Mouse (Mus musculus) neural tube, embryonic 15.5 days (tissue): ENCODE measurements around the gene Ago1. TPM values are rescaled to one million over a fixed set of nuclear protein-coding genes. Genes with fewer than 3 reads are reported as not detected.

ENCODE experiments used
- ATAC-seq: fragments of 200-750 bp; cut with Nextera tagmentation; 2 replicates; pipeline ENCODE4 v1.8.0; 2017; ENCODE audit warnings: mild to moderate bottlenecking, moderate TSS enrichment, moderate library complexity; ENCODE audit not compliant: low FRiP score
- H3K27ac ChIP-seq: fragments of 300-500 bp; sonication (generic); replicated peaks from 2 replicates; pipeline ENCODE4 v1.5.1; 2015; ENCODE audit warnings: mild to moderate bottlenecking, inconsistent platforms
- H3K27me3 ChIP-seq: fragments of 300-500 bp; sonication (generic); replicated peaks from 2 replicates; pipeline ENCODE4 v1.6.1; 2015; ENCODE audit warnings: inconsistent platforms
- H3K36me3 ChIP-seq: fragments of 300-500 bp; sonication (generic); 2 replicates; pipeline ENCODE4 v1.6.1; 2015; ENCODE audit warnings: inconsistent platforms
- H3K4me1 ChIP-seq: fragments of 300-500 bp; sonication (generic); 2 replicates; pipeline ENCODE4 v1.6.1; 2015; ENCODE audit warnings: inconsistent platforms
- H3K4me2 ChIP-seq: fragments of 300-500 bp; sonication (generic); 2 replicates; pipeline ENCODE4 v1.6.1; 2015; ENCODE audit warnings: inconsistent platforms, mild to moderate bottlenecking, moderate library complexity
- H3K4me3 ChIP-seq: fragments of 300-500 bp; sonication (generic); replicated peaks from 2 replicates; pipeline ENCODE4 v1.5.1; 2015; ENCODE audit warnings: mild to moderate bottlenecking, inconsistent platforms
- H3K9ac ChIP-seq: fragments of 300-500 bp; sonication (generic); replicated peaks from 2 replicates; pipeline ENCODE4 v1.6.1; 2015; ENCODE audit warnings: mild to moderate bottlenecking, inconsistent platforms
- H3K9me3 ChIP-seq: fragments of 300-500 bp; sonication (generic); replicated peaks from 2 replicates; pipeline ENCODE4 v1.6.1; 2016; ENCODE audit warnings: inconsistent platforms
- WGBS: fragments of 180-500 bp; shearing (Covaris S2); methylation state at CpG from one replicate; pipeline ENCODE4 v1.1.7; 2015; ENCODE audit warnings: mixed read lengths; 5-methylcytosine and 5-hydroxymethylcytosine counted together
- polyA plus RNA-seq: library from polyadenylated mRNA; unstranded; fragments of >200 nt; fragmentation: Nextera tagmentation; extraction: Ambion mirVana; gene quantifications from 2 replicates; pipeline ENCODE4 v1.2.1, GENCODE M21; 2015

Ago1 gene
- polyA plus RNA-seq, 1 experiment from 2014 or later = 7.5 TPM

- Histone ChIP-seq H3K9me3 (no peaks in the 10 kb centered on the region), H3K4me2 (no peak overlapping the region), H3K4me1 (no peaks in the 10 kb centered on the region), H3K27ac (no peak overlapping the region), H3K36me3 (peaks cover 69% of the 10 kb centered on the region), H3K9ac (no peak overlapping the region), H3K4me3 (no peak overlapping the region), H3K27me3 (no peaks in the 10 kb centered on the region)
- no peak for ATAC-seq
- 85% methylated on average over 5 of the region's 5 CpGs for WGBS
Measured at GRCm38 (mm10) chr4:126438261-126438660, 30.1 kb downstream of the Ago1 start.

GRCm38 (mm10) chr4:126436268-126436667 lies 32.1 kb downstream of the Ago1 start:
- no peaks in the 10 kb centered on the region for H3K27me3 ChIP-seq
- H3K4me2 ChIP-seq = no peak overlapping the region
- H3K27ac ChIP-seq = no peak overlapping the region
- no peaks in the 10 kb centered on the region for H3K9me3 ChIP-seq
- H3K36me3 ChIP-seq = peaks cover 50% of the 10 kb centered on the region
- H3K4me1 ChIP-seq = no peaks in the 10 kb centered on the region
- no peak; the same call in 1 of the 2 replicates for ATAC-seq
- no peak overlapping the region for H3K9ac ChIP-seq
- 67% methylated on average over 2 of the region's 2 CpGs for WGBS
- no peak overlapping the region for H3K4me3 ChIP-seq

- Histone ChIP-seq H3K9ac (no peak overlapping the region), H3K27ac (no peak overlapping the region), H3K36me3 (peaks cover 31% of the 10 kb centered on the region), H3K9me3 (no peaks in the 10 kb centered on the region), H3K27me3 (no peaks in the 10 kb centered on the region), H3K4me2 (no peak overlapping the region), H3K4me1 (peaks cover 6% of the 10 kb centered on the region; the same call in 1 of the 2 replicates), H3K4me3 (no peak overlapping the region)
- 92% methylated on average over 2 of the region's 2 CpGs for WGBS
- ATAC-seq = no peak
Measured at GRCm38 (mm10) chr4:126434094-126434493, 34.3 kb downstream of the Ago1 start.

GRCm38 (mm10) chr4:126433175-126433574 lies 35.2 kb downstream of the Ago1 start:
- peaks cover 22% of the 10 kb centered on the region for H3K36me3 ChIP-seq
- no peaks in the 10 kb centered on the region for H3K27me3 ChIP-seq
- H3K4me2 ChIP-seq = no peak overlapping the region
- peaks cover 12% of the 10 kb centered on the region for H3K4me1 ChIP-seq
- WGBS = 90% methylated on average over 4 of the region's 4 CpGs
- H3K4me3 ChIP-seq = no peak overlapping the region
- no peaks in the 10 kb centered on the region for H3K9me3 ChIP-seq
- no peak for ATAC-seq
- H3K27ac ChIP-seq = no peak overlapping the region
- no peak overlapping the region for H3K9ac ChIP-seq

GRCm38 (mm10) chr4:126431746-126432145 lies 36.6 kb downstream of the Ago1 start:
- Histone ChIP-seq H3K36me3 (peaks cover 15% of the 10 kb centered on the region), H3K27ac (no peak overlapping the region), H3K9ac (no peak overlapping the region), H3K9me3 (no peaks in the 10 kb centered on the region), H3K4me1 (peaks cover 13% of the 10 kb centered on the region), H3K4me3 (no peak overlapping the region), H3K27me3 (no peaks in the 10 kb centered on the region), H3K4me2 (no peak overlapping the region)
- WGBS = 80% methylated on average over 4 of the region's 4 CpGs
- no peak for ATAC-seq

- peak within 1 kb of the TSS; percentile 91 for H3K4me2 ChIP-seq
- H3K4me3 ChIP-seq = peak within 1 kb of the TSS; percentile 98
- no peaks in the 10 kb centered on the region for H3K27me3 ChIP-seq
- H3K36me3 ChIP-seq = 0 out of 2 replicates have a peak, but pooled peaks cover under 1% of the 10 kb centered on the region
- peak; percentile 93 for ATAC-seq
- WGBS = under 1% methylated on average over 56 of the region's 65 CpGs
- no peaks in the 10 kb centered on the region for H3K9me3 ChIP-seq
- peak within 1 kb of the TSS; percentile 94 for H3K27ac ChIP-seq
- H3K9ac ChIP-seq = peak within 1 kb of the TSS; percentile 92
- H3K4me1 ChIP-seq = peaks cover 13% of the 10 kb centered on the region
Measured at GRCm38 (mm10) chr4:126429347-126430079, 38.9 kb downstream of the Ago1 start, which contains the start of gene Ago3. Gene Ago3, minus strand, starts transcription at chr4:126429556.

GRCm38 (mm10) chr4:126428682-126429346 lies 39.6 kb downstream of the Ago1 start:
- peak overlapping the region; percentile 91 for H3K4me2 ChIP-seq
- peak; percentile 22; the same call in 1 of the 2 replicates for ATAC-seq
- no peaks in the 10 kb centered on the region for H3K36me3 ChIP-seq
- no peaks in the 10 kb centered on the region for H3K27me3 ChIP-seq
- peak overlapping the region; percentile 94 for H3K27ac ChIP-seq
- peak overlapping the region; percentile 98 for H3K4me3 ChIP-seq
- 2% methylated on average over 24 of the region's 24 CpGs for WGBS
- no peaks in the 10 kb centered on the region for H3K9me3 ChIP-seq
- H3K4me1 ChIP-seq = peaks cover 13% of the 10 kb centered on the region
- peak overlapping the region; percentile 92 for H3K9ac ChIP-seq

GRCm38 (mm10) chr4:126423866-126424265 lies 44.5 kb downstream of the Ago1 start:
- no peak for ATAC-seq
- Histone ChIP-seq H3K36me3 (no peaks in the 10 kb centered on the region), H3K4me2 (no peak overlapping the region), H3K27me3 (no peaks in the 10 kb centered on the region), H3K27ac (no peak overlapping the region), H3K4me1 (peaks cover 7% of the 10 kb centered on the region), H3K9ac (no peak overlapping the region), H3K9me3 (no peaks in the 10 kb centered on the region), H3K4me3 (no peak overlapping the region)
- WGBS = 80% methylated on average over 2 of the region's 2 CpGs

- H3K4me3 ChIP-seq = no peak overlapping the region
- H3K9me3 ChIP-seq = no peaks in the 10 kb centered on the region
- H3K27me3 ChIP-seq = no peaks in the 10 kb centered on the region
- H3K4me1 ChIP-seq = no peaks in the 10 kb centered on the region
- H3K27ac ChIP-seq = no peak overlapping the region
- no peak overlapping the region for H3K4me2 ChIP-seq
- no peak overlapping the region for H3K9ac ChIP-seq
- ATAC-seq = no peak
- 0 out of 2 replicates have a peak, but pooled peaks cover 3% of the 10 kb centered on the region for H3K36me3 ChIP-seq
Measured at GRCm38 (mm10) chr4:126415707-126416106, 52.7 kb downstream of the Ago1 start.

- Histone ChIP-seq H3K4me1 (no peaks in the 10 kb centered on the region), H3K36me3 (0 out of 2 replicates have a peak, but pooled peaks cover 3% of the 10 kb centered on the region), H3K9me3 (no peaks in the 10 kb centered on the region), H3K27ac (no peak overlapping the region), H3K27me3 (no peaks in the 10 kb centered on the region), H3K4me2 (no peak overlapping the region), H3K4me3 (no peak overlapping the region), H3K9ac (no peak overlapping the region)
- WGBS = 94% methylated on average over 3 of the region's 3 CpGs
- no peak for ATAC-seq
Measured at GRCm38 (mm10) chr4:126412526-126412925, 55.9 kb downstream of the Ago1 start.
